Mouse (Mus musculus): Measurements from ENCODE around the gene Rptor. TPM values are rescaled to one million over a fixed set of nuclear protein-coding genes. Genes with fewer than 3 reads are reported as not detected.
A peak's percentile ranks its signal among the peaks of the same experiment; 100 is the strongest.

The Rptor gene
- polyA plus RNA-seq, 1 experiment from 2014 or later = 18.6 TPM

DNA sequence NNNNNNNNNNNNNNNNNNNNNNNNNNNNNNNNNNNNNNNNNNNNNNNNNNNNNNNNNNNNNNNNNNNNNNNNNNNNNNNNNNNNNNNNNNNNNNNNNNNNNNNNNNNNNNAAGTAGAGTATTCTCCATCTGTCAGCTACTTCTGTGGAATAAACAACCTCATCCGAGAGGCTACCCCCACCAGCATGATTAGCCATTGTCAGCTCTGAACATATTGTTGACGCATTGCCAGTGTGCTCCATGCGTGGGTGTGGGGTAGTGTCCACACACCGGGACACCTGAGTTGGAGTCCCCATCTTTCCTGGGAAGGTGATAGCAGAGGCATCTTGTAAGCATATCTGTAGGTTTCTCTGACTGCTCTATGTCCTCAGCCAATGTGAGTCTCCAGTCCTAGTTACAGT is 16.2 kb upstream of the Rptor start:
- 82% methylated on average over 4 of the region's 4 CpGs for WGBS (ENCODE audit: missing documents)
- no peaks in the 10 kb centered on the region for H3K79me2 ChIP-seq (ENCODE audit: inconsistent target)
- no peak overlapping the region for H3K27ac ChIP-seq
- no peaks in the 10 kb centered on the region for H3K36me3 ChIP-seq (ENCODE audit: inconsistent target)
- H3K4me3 ChIP-seq (ENCODE audit: inconsistent target) = no peak overlapping the region

DNA sequence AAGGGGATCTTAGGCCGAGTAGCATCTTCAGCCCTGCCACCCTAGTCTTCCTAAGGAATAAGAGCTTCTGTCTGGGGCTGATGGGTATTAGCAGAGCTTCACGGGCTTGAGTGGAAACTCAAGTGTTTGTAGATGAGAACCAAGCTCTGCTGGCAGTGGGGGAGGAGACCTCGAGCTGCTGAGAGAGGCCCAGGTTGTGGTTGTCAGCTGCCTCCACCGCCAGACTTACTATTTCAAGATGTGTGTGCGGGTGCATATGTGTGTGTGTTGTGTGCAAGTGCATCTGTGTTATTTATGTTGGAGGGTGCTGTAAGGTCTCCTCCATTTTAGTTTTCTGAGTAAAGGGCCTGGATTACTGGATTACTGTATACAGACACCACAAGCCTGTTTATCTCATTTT is 15.6 kb upstream of the Rptor start:
- no peak overlapping the region for H3K27ac ChIP-seq
- 77% methylated on average over 4 of the region's 5 CpGs for WGBS (ENCODE audit: missing documents)

DNA sequence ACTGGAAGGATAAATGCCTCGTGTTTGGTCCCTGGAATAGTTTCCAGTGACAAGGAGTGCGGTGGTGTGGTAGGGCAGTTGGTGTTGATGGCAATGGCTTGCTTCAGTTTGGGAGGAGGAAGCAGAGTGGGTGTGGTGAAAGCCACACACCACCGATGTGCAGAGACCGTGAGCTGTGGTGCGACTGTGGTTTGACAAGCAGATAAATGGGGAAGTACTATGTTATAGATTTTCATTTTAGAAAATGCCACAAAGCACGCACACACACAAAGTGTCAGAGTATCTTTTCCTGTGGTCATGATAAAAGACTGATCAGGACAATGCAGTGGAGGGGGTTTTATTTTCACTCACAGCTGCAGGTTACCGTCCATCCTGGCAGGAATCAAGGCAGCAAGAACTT is 13.5 kb upstream of the Rptor start:
- 9% methylated on average over 7 of the region's 7 CpGs for WGBS (ENCODE audit: missing documents)
- Histone ChIP-seq H3K27ac (no peak overlapping the region), H3K79me2 (ENCODE audit: inconsistent target) (no peaks in the 10 kb centered on the region), H3K4me3 (ENCODE audit: inconsistent target) (no peak overlapping the region), H3K36me3 (ENCODE audit: inconsistent target) (no peaks in the 10 kb centered on the region)

More for the DNA sequence above, 15.6 kb upstream of the Rptor start:
- no peak overlapping the region for H3K4me3 ChIP-seq (ENCODE audit: inconsistent target)
- H3K36me3 ChIP-seq (ENCODE audit: inconsistent target) = no peaks in the 10 kb centered on the region
- no peaks in the 10 kb centered on the region for H3K79me2 ChIP-seq (ENCODE audit: inconsistent target)

DNA sequence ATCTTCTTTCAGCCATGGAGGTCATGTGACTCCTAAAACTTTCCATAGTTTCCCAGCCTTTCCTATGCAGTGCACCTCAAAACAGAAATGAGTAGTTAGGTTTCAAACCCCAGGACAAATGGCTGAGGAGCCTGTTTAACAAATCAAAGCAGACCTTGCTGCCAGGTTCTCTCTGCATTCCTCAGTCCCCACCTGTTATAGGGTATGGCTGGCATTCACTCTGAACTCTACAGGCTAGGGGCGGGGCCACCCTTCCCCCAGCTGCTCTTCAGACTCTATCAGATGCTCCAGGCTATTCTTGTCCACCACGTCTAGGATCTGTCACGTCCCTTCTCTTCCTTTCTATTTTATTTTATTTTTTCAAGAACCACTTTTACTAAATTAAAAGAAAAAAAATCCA is 8.7 kb upstream of the Rptor start:
- H3K79me2 ChIP-seq (ENCODE audit: inconsistent target) = no peaks in the 10 kb centered on the region
- 69% methylated on average over 3 of the region's 3 CpGs for WGBS (ENCODE audit: missing documents)
- H3K27ac ChIP-seq = no peak overlapping the region
- no peaks in the 10 kb centered on the region for H3K36me3 ChIP-seq (ENCODE audit: inconsistent target)
- no peak overlapping the region for H3K4me3 ChIP-seq (ENCODE audit: inconsistent target)

DNA sequence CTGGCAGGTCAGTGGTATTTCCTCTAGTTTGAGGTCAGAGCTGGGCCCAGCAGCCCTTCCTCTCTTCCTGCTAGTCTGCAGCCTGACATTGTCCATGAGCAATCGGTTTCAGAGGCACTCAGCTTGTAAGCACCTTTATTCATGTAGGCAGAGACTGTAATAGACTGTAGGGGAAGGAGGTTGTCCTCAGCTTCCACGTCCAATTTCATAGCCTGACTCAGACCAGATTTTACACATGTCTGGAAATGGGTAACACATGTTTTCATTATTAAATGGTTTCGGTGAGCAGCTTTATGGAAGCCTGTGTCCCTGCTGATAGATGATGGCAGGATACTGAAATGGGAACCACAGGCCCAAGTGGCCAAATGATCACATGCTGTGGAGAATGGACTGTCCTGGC is 3.8 kb upstream of the Rptor start:
- Histone ChIP-seq H3K36me3 (ENCODE audit: inconsistent target) (no peaks in the 10 kb centered on the region), H3K79me2 (ENCODE audit: inconsistent target) (peaks cover 4% of the 10 kb centered on the region)
- 59% methylated on average over 3 of the region's 3 CpGs for WGBS (ENCODE audit: missing documents)

DNA sequence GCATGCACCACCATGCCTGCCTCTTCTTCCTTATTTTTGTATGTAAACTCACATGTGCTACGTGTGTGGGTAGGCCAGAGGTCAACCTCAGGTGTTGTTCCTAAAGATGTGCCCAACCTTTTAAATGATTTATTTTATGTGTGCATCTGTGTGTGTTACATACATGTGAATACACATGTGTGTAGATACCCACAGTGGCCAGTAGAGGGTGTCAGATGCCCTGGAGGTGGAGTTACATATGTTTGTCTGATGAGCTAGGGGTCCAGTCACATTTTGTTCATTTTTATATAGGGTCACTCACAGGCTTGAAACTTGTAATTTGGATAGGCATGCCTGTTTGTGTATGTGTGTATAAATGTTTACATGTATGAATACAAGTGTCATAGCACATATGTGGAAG is 2.4 kb upstream of the Rptor start:
- Histone ChIP-seq H3K27ac (no peak overlapping the region), H3K36me3 (ENCODE audit: inconsistent target) (no peaks in the 10 kb centered on the region), H3K4me3 (ENCODE audit: inconsistent target) (no peak overlapping the region), H3K79me2 (ENCODE audit: inconsistent target) (peaks cover 19% of the 10 kb centered on the region)
- WGBS (ENCODE audit: missing documents) = 92% methylated on average over 1 of the region's 1 CpGs

More for the DNA sequence above, 3.8 kb upstream of the Rptor start:
- Histone ChIP-seq H3K27ac (no peak overlapping the region), H3K4me3 (ENCODE audit: inconsistent target) (no peak overlapping the region)

DNA sequence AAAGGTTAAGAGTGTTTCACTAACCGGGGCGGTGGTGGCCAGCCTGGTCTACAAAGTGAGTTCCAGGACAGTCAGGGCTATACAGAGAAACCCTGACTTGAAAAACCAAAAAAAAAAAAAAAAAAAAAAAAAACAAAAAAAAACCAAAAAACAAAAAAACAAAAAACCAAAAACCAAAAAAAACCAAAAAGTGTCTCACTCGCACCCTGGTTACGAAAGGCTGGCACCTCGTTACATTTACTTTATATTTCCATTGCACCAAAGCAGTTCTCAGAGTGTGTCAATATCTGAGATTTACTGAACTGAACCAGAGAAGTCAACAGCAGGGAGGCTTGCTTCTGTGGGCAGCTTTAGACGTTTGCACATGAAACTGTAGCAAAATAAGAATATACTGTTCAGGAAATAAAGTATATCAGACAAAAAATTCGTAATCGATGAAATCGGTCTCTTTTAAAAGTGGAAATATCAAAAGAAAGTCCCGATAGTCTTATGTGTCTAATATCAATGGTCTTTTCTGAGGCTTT is 466 bp upstream of the Rptor start:
- peak overlapping the region; percentile 34 for H3K27ac ChIP-seq
- H3K4me3 ChIP-seq (ENCODE audit: inconsistent target) = peak overlapping the region; percentile 46
- 15% methylated on average over 8 of the region's 10 CpGs for WGBS (ENCODE audit: missing documents)
- no peaks in the 10 kb centered on the region for H3K36me3 ChIP-seq (ENCODE audit: inconsistent target)
- peaks cover 38% of the 10 kb centered on the region for H3K79me2 ChIP-seq (ENCODE audit: inconsistent target)

DNA sequence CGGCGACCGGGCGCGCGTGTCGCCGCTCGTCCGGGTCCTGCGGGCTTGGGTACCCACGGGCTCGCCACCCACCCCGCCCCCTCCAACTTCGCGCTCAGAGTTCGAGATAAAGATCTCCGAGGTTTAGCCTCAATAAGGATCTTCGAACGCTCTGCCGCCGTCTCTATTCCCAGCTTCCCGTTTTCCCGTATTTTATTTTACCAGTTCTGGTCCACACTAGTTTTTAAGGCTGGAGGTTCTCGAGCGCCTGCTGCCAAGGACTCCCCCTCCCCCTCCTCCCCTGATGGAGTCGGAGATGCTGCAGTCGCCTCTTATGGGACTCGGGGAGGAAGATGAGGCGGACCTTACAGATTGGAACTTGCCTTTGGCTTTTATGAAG is 811 bp downstream of the Rptor start:
- Histone ChIP-seq H3K79me2 (ENCODE audit: inconsistent target) (peaks cover 51% of the 10 kb centered on the region), H3K27ac (no peak overlapping the region), H3K4me3 (ENCODE audit: inconsistent target) (peak overlapping the region; percentile 50), H3K36me3 (ENCODE audit: inconsistent target) (no peaks in the 10 kb centered on the region; the same call in 1 of the 2 replicates)
- WGBS (ENCODE audit: missing documents) = 4% methylated on average over 13 of the region's 30 CpGs

DNA sequence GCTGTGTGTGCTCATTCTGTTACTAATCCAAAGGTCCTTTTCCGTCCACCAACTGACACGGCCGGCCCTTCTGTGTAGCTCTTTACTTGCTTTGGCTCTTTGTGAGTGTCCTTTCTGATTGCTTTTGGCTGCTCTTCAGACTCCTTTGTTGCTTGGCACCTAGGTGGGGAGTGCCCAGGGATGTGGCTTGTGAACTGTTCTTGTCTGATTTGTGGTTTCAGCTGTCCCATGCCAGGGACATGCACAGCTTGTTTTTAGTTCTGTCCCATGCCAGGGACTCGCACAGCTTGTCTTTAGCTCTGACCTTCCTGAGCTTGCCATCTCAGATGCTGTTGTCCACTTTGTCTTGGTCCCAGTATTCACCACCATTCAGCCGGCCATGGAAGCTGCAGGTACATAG is 4.8 kb downstream of the Rptor start:
- 88% methylated on average over 5 of the region's 5 CpGs for WGBS (ENCODE audit: missing documents)
- Histone ChIP-seq H3K27ac (no peak overlapping the region), H3K79me2 (ENCODE audit: inconsistent target) (peaks cover 90% of the 10 kb centered on the region), H3K4me3 (ENCODE audit: inconsistent target) (no peak overlapping the region), H3K36me3 (ENCODE audit: inconsistent target) (no peaks in the 10 kb centered on the region; the same call in 1 of the 2 replicates)

DNA sequence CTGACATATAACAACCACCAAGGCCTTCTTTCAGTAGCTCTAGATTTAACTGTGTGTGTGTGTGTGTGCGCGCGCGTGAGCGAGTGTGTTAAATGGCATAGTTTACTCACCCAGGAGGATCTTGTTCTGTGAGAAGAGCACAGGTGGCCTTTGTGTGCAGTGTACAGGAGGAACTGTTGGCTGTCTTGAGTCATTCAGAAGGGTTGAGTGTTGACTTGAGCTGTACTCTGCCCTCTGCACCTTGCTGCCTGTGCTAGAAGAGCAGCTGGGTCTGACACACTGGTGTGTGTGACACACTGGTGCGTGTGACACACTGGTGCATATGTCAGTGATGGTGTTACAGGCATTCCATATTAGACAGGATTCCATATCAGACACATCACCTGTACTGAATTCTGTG is 8.8 kb downstream of the Rptor start:
- 100% methylated on average over 6 of the region's 6 CpGs for WGBS (ENCODE audit: missing documents)
- H3K27ac ChIP-seq = no peak overlapping the region
- peaks cover 90% of the 10 kb centered on the region for H3K79me2 ChIP-seq (ENCODE audit: inconsistent target)
- H3K4me3 ChIP-seq (ENCODE audit: inconsistent target) = no peak overlapping the region
- no peaks in the 10 kb centered on the region; the same call in 1 of the 2 replicates for H3K36me3 ChIP-seq (ENCODE audit: inconsistent target)

DNA sequence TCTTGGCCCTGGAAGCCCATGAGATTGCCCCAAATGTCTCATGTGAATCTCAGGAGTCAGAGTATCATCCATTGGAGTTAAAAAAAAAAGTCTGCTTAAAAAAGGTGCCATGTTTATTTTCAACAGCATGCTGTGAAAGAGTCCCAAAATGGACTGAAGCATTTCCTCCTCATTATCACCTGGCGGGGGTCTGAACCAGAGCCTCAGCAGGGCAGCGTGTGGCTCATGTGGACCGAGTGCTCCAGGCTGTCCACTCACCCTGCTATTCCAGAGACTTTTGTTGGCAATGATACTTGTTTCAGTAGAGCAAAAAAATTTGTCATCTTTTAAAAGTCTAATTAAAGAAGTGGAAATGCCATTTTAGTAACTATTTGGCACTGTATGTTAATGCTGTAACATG is 9.5 kb downstream of the Rptor start:
- 100% methylated on average over 3 of the region's 3 CpGs for WGBS (ENCODE audit: missing documents)
- Histone ChIP-seq H3K36me3 (ENCODE audit: inconsistent target) (no peaks in the 10 kb centered on the region; the same call in 1 of the 2 replicates), H3K27ac (no peak overlapping the region), H3K79me2 (ENCODE audit: inconsistent target) (peaks cover 90% of the 10 kb centered on the region), H3K4me3 (ENCODE audit: inconsistent target) (no peak overlapping the region)

DNA sequence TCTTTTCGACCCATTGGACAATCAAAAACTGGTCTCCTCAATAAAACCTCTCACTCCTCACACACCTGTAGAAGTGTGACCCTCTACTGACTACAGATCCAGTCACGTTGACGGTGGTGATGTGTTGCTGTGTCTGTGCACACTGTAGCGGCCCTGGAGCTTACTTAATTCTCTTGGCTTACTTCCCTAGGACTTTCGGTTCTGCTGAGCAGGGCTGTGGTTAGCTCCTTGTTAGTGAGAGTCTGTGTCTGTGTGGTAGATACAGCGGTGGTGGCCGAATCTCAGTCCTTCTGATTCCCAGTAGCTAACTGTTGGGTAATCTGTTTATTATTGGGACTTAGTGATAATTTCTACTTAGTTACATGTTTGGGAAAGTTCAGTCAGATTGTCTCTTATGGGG is 12.4 kb downstream of the Rptor start:
- Histone ChIP-seq H3K4me3 (ENCODE audit: inconsistent target) (no peak overlapping the region), H3K79me2 (ENCODE audit: inconsistent target) (peaks cover 90% of the 10 kb centered on the region), H3K36me3 (ENCODE audit: inconsistent target) (no peaks in the 10 kb centered on the region), H3K27ac (no peak overlapping the region)
- 26% methylated on average over 7 of the region's 7 CpGs for WGBS (ENCODE audit: missing documents)

DNA sequence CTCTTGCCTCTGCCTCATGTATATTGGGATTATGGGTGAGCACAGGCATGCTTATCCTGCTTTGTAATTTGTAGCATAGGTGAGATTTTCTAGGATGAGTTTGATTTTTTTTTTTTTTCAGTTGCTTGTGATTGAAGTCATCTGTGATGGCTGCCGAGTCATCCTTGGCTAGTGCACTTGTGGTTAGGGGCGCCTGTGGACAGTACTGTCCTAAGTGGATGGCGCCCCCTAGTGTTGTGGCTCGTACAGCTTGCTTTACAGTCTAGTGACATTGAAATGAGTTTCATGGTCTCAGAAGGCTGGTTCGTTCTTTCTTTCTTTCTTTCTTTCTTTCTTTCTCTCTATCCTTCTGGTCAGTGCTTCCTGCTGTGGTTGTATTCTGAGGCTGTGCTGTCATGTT is 16.1 kb downstream of the Rptor start:
- no peaks in the 10 kb centered on the region for H3K36me3 ChIP-seq (ENCODE audit: inconsistent target)
- 31% methylated on average over 5 of the region's 5 CpGs for WGBS (ENCODE audit: missing documents)
- H3K79me2 ChIP-seq (ENCODE audit: inconsistent target) = peaks cover 94% of the 10 kb centered on the region
- H3K27ac ChIP-seq = no peak overlapping the region
- no peak overlapping the region for H3K4me3 ChIP-seq (ENCODE audit: inconsistent target)

DNA sequence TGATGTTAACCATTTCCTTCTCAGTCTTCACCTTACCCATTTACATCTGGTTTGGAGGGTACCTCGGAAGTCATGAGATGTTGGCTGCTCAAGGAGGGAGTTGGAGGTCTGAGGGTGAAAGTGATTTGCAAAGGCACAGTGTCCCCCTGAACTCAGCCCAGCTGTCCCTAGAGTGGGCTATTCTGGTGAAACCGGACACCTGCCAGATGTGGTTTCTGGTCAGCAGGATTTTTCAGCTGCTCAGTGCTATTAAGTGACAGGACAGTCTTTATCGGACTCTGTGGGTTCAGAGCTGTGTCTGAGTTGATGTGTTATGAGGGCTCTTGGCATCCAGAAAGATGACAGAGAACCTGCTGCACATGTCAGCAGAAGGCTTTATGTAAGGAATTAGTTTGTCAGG is 18.6 kb downstream of the Rptor start:
- H3K79me2 ChIP-seq (ENCODE audit: inconsistent target) = peaks cover 100% of the 10 kb centered on the region
- H3K36me3 ChIP-seq (ENCODE audit: inconsistent target) = no peaks in the 10 kb centered on the region
- no peak overlapping the region for H3K27ac ChIP-seq
- 88% methylated on average over 3 of the region's 3 CpGs for WGBS (ENCODE audit: missing documents)
- no peak overlapping the region for H3K4me3 ChIP-seq (ENCODE audit: inconsistent target)

DNA sequence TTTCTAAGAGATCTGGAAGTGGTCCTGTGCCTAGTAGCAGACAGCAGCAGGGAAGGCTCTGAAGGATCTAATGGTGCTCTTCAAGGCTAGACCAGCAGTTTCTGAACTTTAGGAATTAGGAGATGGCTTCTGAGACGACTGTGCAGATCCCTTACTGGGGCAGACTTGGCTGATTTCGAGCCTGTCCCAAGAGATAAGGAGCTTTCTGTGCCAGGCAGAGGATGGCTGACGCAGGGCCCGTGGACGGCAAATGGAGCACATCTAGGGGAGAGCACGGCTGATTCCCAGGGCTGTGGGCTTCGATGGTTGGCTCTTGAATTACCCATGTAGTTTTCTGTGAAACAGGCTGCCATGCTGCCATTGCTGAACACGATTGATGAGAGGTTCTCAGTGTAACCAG is 21.1 kb downstream of the Rptor start:
- H3K79me2 ChIP-seq (ENCODE audit: inconsistent target) = peaks cover 85% of the 10 kb centered on the region
- whole genome bisulfite sequencing (ENCODE audit: missing documents) = 95% methylated on average over 8 of the region's 8 CpGs
- H3K4me3 ChIP-seq (ENCODE audit: inconsistent target) = no peak overlapping the region
- no peak overlapping the region for H3K27ac ChIP-seq
- H3K36me3 ChIP-seq (ENCODE audit: inconsistent target) = no peaks in the 10 kb centered on the region

DNA sequence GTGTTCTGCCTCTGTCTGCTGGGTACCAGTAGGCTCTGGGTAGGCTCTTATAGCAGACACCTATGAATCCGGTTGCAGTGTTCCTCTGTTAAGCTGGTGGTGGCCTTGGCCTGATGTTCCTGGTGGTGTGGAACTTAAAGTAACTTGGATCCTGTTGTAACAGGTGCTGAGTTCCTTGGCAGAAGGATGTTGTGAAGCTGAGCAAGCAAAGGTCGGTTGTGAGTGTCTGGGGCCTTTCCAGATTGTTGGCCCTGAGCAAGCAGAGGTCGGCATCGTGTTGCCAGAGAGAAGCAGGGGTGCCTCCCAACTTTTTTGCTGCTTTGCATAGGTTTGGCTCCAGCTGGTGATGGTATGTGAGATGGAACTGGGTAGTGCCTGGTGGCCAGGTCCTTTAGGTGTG is 21.7 kb downstream of the Rptor start:
- Histone ChIP-seq H3K27ac (no peak overlapping the region), H3K4me3 (ENCODE audit: inconsistent target) (no peak overlapping the region), H3K79me2 (ENCODE audit: inconsistent target) (peaks cover 79% of the 10 kb centered on the region), H3K36me3 (ENCODE audit: inconsistent target) (no peaks in the 10 kb centered on the region)
- WGBS (ENCODE audit: missing documents) = 89% methylated on average over 4 of the region's 4 CpGs

All from macrophage (primary cell).